Mouse (Mus musculus): ENCODE data around the gene Dgka.
"Not testable (repeated sequence)": the region's sequence is repeated elsewhere in the genome, so short reads cannot be mapped to it uniquely, and the experiment has no call there.

Dgka gene

DNA sequence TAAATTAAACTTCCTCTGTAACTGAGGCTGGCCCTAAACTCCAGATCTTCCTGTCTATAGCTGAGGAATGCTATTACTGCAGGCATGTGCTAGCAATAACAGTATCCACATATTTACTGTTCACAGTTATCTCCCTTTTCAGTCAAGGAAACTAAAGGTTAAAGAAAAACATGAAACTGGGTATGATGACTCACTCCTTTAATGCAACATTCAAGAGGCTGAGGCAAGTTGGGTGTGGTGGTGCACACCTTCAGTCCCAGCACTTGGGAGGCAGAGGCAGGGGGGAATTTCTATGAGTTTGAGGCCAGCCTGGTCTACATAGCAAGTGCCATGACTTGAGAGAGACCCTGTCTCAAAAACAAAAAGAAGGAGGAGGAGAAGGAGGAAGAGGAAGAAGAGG lies 12.7 kb downstream of the Dgka start:
- no peak for DNase-seq (ENCODE audit: low read depth, low spot score)

DNA sequence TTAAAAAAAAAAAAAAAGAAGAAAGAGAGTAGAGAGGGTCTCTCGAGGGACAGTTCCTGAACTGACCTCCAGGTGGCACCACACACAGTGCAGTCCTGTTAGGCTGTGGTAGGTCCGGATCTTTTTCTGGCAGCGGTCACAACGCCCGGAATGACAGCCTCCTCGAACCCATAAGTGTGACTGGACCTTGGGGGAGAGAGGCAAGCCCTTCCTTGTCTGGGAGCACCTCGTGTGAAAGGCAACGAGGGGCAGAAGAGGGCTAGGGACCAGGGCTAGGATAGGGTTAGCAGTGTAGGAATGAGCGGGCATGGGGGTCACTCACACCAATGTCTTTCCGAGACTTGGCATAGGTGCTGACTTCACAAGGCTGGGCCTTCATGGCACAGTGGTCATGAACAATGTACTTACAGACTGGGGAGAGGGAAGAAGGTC lies 13.6 kb downstream of the Dgka start:
- DNase-seq (ENCODE audit: low read depth, low spot score), result peak; percentile 34

DNA sequence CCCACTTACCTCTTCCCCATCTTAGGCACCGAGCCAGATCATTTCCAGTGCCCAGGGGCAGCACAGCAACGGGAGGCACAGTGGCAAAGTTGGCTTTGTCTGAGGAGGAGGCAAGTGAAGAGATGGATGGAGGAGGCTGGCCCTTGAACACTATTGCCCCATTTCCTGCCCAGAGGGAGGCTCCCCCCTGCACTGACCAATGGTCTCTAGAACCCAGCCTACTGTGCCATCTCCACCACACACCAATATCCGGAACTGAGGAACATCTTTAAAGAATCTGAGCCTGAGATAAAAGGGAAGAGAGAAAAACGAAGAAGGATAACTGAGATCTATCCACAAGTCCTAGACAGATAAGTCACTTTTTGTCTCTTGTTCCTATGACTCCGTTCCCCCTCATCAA lies 16.6 kb downstream of the Dgka start:
- no peak for DNase-seq (ENCODE audit: low read depth, low spot score)

DNA sequence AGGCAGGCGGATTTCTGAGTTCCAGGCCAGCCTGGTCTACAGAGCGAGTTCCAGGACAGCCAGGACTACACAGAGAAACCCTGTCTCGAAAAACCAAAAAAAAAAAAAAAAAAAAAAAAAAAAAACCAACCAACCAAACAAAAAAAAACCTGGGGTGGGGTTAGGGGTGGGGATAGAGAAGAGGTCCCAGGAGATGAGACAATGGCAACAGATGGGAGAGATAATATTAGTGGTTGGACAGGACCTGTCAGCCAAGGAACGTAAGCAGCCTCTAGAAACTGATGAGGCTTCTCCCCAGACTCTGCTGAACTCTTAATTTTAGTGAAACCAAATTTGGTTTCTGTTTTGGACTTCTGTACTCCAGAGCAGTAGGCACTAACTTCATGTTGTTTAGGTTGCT lies 19.2 kb downstream of the Dgka start:
- DNase-seq (ENCODE audit: low read depth, low spot score), result not testable (repeated sequence)

DNA sequence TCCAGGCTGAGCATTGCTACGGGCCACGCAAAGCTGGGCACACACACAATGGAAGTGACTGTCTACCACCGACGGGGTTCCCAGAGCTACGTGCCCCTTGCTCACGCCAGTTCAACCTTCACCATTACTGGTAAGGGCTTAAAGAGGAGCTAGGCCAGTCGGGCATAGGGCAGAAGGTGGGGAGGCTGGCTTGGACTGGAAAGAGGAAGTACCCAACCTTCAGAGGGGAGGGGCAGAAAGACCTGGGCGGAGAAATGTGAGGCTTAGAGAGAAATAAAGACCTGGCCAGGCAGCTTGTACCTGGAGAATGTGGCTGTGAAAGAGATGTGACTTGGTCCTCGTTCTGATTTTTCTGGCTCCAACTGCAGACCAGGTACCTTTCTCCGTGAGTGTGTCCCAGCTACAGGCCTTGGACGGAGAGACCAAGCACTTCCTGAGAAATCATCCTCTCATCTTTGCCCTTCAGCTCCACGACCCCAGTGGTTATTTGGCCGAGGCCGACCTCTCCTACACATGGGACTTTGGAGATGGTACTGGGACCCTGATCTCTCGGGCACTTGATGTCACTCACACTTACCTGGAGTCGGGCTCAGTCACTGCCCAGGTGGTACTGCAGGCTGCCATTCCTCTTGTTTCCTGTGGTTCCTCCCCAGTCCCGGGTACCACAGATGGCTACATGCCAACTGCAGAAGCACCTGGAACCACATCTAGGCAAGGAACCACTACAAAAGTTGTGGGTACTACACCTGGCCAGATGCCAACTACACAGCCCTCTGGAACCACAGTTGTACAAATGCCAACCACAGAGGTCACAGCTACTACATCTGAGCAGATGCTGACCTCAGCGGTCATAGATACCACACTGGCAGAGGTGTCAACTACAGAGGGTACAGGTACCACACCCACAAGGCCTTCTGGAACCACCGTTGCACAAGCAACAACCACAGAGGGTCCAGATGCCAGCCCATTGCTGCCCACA lies 28.8 kb downstream of the Dgka start:
- DNase-seq (ENCODE audit: low read depth, low spot score), result no peak

DNA sequence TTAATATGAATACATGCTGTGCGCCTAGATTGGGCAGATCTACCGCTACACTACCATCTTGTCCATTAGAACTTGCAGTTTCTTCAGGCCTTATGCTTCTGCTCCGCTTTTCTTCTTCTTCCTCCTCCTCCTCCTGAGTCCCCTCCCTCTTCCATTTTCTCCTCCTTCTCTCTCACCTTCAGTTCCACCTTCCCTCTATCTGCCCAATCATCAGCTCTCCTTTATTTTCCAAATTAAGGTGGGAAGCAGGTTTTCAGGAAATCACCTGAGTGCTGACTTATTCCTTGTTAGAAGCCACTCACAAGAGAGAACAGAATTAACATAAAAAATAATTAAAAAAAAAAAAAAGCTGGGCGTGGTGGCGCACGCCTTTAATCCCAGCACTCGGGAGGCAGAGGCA lies 33.3 kb downstream of the Dgka start:
- DNase-seq (ENCODE audit: low read depth, low spot score), result not testable (repeated sequence)

DNA sequence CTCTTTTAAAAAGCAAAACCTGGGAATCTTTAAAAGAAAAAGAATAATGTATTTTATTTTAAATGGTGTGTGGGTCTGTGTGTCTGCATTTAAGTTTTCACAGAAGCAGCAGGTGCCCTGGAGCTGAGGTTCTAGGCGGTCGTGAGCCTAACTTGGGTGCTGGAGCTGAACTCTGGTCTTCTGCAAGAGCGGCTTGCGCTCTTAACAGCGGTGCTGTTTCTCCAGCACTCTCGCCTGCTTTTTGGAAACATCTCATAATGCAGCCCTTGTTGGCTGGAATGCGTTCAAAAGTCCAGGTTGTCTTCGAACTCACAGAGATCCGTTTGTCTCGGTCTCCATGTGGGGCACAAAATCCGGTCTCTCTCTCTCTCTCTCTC lies 39.4 kb downstream of the Dgka start:
- no peak for DNase-seq (ENCODE audit: low read depth, low spot score)

DNA sequence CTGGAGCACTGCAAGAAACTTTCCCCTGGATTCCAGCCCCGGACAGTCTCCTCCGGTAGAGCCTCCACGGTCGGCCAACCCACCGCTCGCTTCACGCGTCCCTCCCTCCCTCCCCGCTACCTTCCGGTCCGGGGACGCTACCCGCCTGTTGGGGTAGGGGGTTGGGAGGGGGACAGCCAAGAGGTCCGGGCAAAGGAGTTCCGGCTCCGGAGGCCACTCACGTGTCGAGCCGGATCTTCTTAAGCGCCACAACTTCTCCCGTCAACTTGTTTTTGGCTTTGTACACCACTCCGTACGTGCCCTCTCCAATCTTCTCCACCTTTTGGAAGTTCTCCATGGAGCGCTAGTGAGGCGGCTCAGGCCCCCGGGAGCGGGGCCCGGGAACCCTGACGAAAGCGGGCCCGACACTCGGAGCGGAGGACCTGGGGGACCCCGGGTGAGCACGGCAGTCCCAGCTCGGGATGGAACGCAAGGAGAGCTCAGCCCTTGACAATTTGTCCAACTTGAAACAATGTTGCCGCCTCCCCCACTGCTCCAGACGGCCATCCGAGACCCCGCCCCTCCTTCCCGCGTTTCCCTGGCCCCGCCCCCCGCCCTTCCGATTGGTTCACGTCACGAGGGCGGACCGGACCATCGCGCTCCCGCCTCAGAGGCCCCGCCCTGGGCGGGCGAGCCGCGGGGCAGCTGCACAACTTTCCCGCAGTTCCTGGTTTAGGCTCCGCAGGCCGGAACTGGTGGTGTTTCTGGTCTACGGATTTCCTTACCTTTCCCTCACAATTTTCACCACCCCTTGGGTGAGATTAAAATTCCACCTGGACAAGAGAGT lies 40.0 kb downstream of the Dgka start, which contains the start of gene Cdk2:
TSS of gene Cdk2 (minus strand) at position 541 of the 826 bp plus-strand sequence.
- peak; percentile 85 for DNase-seq (ENCODE audit: low read depth, low spot score)

DNA sequence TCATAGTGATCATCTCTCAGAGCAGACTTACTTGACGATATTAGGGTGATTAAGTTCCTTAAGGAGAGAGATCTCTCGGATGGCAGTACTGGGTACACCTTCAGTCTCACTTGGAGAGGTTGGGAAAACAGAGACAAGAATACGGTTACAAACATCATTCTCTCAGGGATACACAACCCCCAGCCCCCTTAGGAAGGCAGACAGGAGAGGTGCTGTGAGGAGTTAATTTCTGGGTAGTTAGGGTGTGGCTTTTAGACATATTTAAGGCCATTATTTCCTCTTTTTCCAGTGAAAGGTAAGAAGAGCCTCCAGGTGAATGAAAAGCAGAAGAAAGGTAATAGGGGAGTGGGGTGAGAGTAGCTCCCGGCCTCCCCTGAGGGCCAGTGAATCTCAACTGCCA lies 40.8 kb downstream of the Dgka start, which contains the start of gene Pmel:
TSS of gene Pmel (plus strand) at position 301 of the 400 bp plus-strand sequence.
- no peak for DNase-seq (ENCODE audit: low read depth, low spot score)

DNA sequence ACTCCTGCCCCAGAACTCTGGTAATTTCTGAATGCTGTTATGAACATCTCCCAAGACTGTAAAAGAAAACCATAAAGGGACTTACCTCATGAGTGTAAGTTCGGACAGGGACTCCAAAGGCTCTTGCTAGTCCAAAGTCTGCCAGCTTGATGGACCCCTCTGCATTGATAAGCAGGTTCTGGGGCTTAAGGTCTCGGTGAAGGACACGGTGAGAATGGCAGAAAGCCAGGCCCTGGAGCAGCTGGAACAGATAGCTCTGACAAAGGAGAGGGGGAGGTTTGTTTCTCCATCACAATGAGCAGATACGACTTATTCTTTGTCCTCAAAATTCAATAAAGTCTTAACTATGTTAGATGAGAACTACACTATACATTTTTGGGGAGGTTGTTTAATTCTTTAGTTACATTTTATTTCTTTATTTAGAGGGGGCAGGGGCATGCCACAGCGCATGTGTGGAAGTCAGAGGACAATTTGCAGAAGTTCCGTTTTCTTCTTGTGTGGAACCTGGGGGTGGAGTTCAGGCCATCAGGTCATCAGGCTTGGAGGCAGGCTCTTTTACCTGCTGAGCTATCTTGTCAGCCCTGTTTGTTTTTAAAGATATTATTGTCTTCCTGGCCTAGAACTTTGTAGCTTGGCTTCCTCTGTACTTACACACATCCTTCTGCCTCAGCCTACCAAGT lies 42.2 kb downstream of the Dgka start:
- DNase-seq (ENCODE audit: low read depth, low spot score), result no peak

DNA sequence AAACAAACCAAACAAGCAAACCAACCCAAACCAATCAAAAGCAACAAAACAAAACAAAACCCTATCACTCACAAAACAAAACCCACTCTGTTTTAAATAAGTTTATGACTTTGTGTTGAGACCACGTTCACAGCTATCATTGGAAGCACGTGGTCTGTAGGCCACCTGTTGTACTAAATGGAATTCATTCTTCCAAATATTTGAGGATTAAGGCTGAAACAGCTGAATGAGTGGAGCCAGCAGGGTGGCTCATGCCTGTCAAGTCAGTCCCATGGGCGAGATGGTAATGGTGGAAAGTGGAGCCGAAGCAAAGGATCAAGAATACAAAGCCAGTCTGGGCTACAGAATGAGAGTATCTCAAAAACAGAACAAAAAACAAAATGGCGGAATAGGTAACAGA lies 43.9 kb downstream of the Dgka start:
- DNase-seq (ENCODE audit: low read depth, low spot score), result no peak

DNA sequence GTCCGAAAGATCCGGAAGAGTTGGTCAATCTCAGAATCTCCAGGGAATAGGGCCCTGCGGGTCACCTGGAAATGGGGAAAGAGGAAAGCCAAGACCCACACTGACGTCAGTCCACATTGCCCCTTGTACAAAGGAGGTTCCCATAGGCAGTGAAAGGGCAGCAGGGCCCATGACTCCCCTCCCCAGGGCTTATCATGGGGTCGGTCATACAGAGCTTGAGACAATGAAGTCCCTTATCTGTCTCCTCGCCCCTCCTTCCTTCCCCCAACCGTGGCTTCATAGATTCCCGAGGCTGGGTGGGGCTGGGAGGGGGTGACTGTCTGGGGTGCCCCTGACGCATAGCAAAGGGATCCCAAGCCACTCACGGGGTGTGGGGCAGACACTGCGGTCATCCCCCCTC lies 45.0 kb downstream of the Dgka start:
- no peak for DNase-seq (ENCODE audit: low read depth, low spot score)

DNA sequence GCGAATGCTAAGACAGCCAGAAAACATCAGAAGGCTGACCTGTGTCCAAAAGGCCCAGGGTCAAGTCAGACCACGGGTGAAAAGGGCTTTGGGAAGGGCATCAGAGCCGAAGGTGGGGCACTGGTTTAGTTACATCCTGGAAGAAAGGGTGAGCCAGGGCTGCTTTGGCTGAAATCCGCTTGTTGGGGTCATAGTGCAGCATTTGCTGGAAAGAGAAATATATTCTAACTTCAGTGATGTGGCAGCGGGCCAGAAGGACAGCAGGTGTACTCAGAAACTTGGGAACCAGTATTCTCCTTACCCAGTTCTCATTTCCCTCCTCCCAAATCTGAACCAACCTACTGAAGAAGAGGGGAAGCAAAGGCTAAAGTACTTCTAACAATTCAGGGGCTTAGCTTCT lies 45.6 kb downstream of the Dgka start:
- DNase-seq (ENCODE audit: low read depth, low spot score), result no peak

DNA sequence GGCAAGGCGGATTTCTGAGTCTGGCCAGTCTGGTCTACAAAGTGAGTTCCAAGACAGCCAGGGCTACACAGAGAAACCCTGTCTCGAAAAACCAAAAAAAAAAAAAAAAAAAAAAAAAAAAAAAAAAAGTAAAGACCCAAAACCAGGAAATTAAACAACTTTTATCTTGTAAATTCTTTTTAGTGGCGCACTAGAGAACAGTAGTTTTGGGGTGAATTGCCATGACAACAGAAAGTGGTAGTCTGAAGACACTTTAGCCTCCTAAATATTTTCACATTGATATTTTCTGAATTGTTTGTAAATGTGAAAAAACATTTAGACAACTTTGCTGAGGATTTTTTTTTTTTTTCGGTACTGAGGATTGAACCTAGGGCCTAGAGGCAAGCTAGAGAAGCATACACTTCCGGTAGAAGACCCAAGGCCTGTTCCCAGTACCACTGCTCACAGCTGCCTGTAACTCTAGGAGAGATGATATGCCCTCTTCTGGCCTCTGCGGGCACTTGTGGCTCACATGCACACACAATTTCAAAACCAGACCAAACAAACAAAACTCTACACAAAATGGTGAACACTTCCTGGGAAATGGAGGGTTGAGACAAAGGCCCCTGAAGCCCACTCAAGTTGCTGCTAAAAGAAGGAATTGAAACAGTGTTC lies 47.5 kb downstream of the Dgka start:
- DNase-seq (ENCODE audit: low read depth, low spot score), result no peak

DNA sequence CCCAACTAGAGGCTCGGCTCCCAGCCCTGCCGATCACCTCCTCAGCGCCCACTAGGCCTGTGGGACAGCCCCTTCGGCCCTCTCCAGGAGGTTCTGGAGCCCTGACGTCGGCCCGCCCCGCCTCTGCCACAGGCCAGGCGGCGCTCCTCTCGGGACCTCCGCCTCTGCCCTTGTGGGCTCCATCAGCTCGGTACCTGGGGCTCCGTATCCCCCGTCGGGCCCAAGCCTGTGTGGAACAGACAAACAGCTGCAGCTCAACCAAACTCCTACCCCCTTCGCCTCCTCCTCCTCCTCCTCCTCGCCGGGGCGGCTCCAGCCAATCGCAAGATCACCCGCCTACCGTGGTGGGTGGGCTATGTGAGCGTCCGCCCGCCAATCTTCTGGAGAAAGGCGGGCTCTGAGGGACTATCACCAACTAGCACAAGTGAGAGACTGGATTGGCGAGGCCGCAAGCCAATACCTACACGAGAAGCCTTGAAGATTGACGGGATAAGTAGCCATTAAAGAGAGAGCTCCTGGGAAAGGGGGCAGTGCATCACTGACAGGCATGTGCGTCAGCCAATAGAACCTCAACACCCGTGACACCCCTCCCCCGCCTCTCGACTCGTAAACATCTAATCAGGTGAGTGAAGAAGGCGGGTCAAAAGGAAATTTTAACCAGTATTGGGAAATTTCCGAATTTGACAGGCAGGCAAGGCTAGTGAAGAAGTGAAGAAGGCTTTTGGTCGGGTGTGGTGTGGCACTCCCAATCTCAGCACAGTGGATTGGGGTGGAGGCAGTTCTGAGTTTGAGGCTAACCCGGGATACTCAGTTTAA lies 48.5 kb downstream of the Dgka start, which contains the start of gene Rab5b:
TSS of gene Rab5b (minus strand) at position 273 of the 816 bp plus-strand sequence.
- DNase-seq (ENCODE audit: low read depth, low spot score), result peak; percentile 100

DNA sequence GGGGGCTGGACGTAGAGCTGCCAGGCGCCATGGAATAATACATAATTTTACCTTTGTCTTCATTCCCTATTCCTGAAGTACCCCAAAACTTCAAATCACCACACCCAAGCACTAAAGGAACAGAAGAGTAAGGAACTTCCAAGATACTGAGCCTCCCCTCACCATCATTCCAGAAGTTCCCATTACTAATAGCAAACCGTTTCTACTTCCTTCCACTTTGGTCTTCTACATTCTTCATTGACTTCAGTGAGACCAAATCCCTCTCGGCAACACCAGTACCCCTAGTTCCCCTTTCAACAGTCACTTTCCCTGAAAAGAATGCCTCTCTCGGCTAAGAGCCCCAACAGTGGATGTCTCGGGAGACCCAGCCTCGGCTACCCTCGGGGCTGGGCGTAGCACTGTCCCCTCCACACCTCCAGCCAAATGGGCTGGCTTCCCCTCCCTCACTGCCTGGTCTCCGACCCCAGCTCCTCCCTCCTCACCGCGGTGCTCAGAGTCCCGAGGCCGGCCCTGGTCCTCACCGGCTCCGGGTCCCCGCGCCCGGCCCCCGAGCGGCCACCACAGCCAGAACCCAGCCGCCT lies 49.2 kb downstream of the Dgka start:
- peak; percentile 30 for DNase-seq (ENCODE audit: low read depth, low spot score)

DNA sequence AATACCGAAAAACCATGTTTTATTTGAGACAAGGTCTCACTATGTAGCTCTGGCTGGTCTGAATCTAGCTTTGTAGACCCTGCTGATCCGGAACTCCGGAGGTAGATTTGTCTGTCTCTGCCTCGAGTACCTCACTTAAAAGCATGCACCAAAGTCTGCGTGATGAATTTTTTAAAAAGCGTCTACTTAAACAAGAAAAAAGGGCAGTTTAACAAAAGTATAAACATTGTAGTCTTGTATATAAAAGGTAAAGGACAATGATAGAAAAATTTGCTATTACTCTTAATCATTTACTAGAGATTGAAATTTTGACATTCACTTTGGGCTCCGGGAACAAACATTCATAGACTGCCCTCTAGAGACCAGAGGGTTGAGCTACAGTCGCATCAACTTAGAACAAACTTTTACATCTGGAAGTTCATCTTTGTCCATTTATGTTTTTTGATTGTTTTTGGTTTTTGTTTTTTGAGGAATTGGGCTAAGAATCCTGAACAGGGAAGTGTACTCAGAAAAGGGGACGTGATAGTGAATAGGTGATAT lies 70.1 kb downstream of the Dgka start:
- no peak for DNase-seq (ENCODE audit: low read depth, low spot score)

DNA sequence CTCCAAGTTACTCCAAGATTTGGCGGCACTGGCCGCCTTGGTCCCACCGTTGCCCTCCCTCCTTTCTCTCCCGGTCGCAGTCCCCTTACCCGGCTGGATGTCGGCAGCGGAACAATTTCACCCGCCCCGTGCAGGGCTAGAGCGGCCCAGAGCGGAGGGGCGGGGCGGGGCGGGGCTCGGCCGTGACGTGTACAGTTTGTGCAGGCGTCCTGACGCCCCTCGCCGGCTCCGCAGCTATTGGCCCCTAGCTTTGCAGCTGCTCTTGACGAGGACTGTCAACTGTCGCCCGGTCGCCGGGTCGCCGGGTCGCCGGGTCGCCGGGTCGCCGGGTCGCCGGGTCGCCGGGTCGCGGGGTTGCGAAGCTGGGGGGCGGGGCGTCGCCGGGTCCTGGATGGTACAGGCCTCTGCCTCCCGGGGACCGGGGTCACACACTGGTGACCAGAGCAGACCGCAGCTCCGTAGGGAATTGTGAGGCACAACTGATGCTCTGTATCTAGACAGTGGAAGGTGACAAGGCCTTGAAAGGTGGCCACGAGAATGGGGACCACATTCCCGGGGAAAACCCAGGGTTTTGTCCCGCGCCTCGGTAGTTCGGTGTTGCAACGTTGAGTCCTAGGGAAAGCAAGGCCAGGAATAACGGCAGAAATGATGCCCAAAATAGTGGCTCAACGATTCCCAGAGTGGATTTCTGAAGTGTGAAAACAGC lies 70.7 kb downstream of the Dgka start, which contains the start of gene Suox:
TSS of gene Suox (minus strand) at position 311 of the 706 bp plus-strand sequence.
- peak; percentile 81 for DNase-seq (ENCODE audit: low read depth, low spot score)

DNA sequence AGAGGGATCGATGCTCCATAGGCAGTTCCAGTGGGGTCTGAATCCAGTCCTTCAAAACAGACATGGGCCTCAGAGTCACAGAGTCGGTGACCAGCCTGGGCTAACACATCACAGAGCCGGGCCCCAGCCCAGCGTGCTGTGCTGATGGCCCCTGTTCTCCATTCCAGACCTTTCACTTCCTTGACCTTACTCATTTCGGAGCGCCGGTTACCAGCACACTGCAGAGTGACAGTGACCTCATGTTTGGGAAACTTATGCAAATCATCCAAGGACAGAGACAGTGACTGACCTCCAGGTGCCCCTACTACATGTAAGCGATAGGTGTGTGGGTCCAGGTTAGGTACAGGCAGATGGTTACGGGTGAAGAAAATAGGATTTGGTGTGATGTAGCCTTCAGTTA lies 73.5 kb downstream of the Dgka start:
- DNase-seq (ENCODE audit: low read depth, low spot score), result no peak

All from skeletal muscle tissue, adult 2 months (tissue).